Mouse (Mus musculus): Measurements from ENCODE around the gene Ndufv3.

DNA sequence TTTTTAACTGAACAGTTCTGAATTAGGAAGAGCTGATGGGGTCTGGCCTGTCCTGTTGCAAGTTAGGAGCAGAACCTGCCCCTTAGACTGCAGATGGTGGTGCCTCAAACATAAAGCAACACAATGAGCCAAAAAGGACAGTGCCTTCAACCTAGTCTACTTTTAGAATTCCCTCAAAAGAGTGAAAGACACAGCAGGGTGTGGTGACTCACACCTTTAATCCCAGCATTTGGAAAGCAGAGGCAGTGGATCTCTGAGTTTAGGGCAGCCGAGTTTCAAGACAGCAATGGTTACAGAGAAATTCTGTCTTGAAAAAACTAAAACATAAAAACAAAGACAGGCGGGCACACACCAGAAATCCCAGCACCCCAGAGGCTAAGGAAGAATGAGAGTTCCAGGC, 16.0 kb upstream of the Ndufv3 start:
- TF ChIP-seq CTCF (IDR thresholded peaks at IDR 0.05; ENCODE audit: borderline replicate concordance, insufficient read depth, low read length) (no peak), POLR2A (IDR thresholded peaks at IDR 0.05; ENCODE audit: low read depth, low read length) (no peak)
